Mouse (Mus musculus): ENCODE measurements around the gene Mars2. TPM values are rescaled to one million over a fixed set of nuclear protein-coding genes. Genes with fewer than 3 reads are reported as not detected.

Gene Mars2
- polyA plus RNA-seq (2015; fragmentation: Nextera tagmentation; extraction: Ambion mirVana) = 1.7 and 2.0 TPM in 2 replicates

GRCm38 (mm10) chr1:55236890-55237642 lies at the start of gene Mars2:
TSS of gene Mars2 (plus strand) at chr1:55237177.
- Histone ChIP-seq H3K36me3 (ENCODE audit: control insufficient read depth, insufficient read depth, low read length) (no peaks in the 10 kb centered on the region), H3K4me2 (replicated peaks; ENCODE audit: low read depth) (peak within 1 kb of the TSS; percentile 93), H3K27me3 (ENCODE audit: control insufficient read depth, insufficient read depth, low read length) (no peaks in the 10 kb centered on the region), H3K4me3 (ENCODE audit: low read depth, low read length) (peak within 1 kb of the TSS; percentile 75), H3K9me3 (ENCODE audit: control insufficient read depth, low read length) (no peaks in the 10 kb centered on the region), H3K4me1 (replicated peaks; ENCODE audit: control insufficient read depth, insufficient read depth) (peaks cover 11% of the 10 kb centered on the region), H3K9ac (ENCODE audit: low read length) (peak within 1 kb of the TSS; percentile 79), H3K27ac (replicated peaks) (peak within 1 kb of the TSS; percentile 83)
- TF ChIP-seq CTCF (IDR thresholded peaks at IDR 0.05; ENCODE audit: low read depth) (peak; percentile 52), EP300 (optimal IDR thresholded peaks at IDR 0.05) (no peak)
- DNase-seq (ENCODE audit: low spot score) (peak; percentile 98), ATAC-seq (ENCODE audit: low FRiP score, low TSS enrichment) (peak; percentile 99)
- under 1% methylated on average over 82 of the region's 82 CpGs for WGBS

- no peaks in the 10 kb centered on the region for H3K9me3 ChIP-seq (ENCODE audit: control insufficient read depth, low read length)
- no peaks in the 10 kb centered on the region; the same call in 1 of the 2 replicates for H3K4me1 ChIP-seq (replicated peaks; ENCODE audit: control insufficient read depth, insufficient read depth)
- H3K4me3 ChIP-seq (ENCODE audit: low read depth, low read length) = peak overlapping the region; percentile 12; the same call in 1 of the 2 replicates
- ATAC-seq (ENCODE audit: low FRiP score, low TSS enrichment) (peak; percentile 18; the same call in 1 of the 2 replicates), DNase-seq (ENCODE audit: low spot score) (peak; percentile 44)
- H3K9ac ChIP-seq (ENCODE audit: low read length) = 0 out of 2 replicates have a peak overlapping the region, but pooled peaks have one; percentile 45
- H3K36me3 ChIP-seq (ENCODE audit: control insufficient read depth, insufficient read depth, low read length) = no peaks in the 10 kb centered on the region
- 9% methylated on average over 8 of the region's 8 CpGs for WGBS
- H3K27me3 ChIP-seq (ENCODE audit: control insufficient read depth, insufficient read depth, low read length) = no peaks in the 10 kb centered on the region
- peak overlapping the region; percentile 45; the same call in 1 of the 2 replicates for H3K27ac ChIP-seq (replicated peaks)
- peak overlapping the region; percentile 45; the same call in 1 of the 2 replicates for H3K4me2 ChIP-seq (replicated peaks; ENCODE audit: low read depth)
- TF ChIP-seq EP300 (optimal IDR thresholded peaks at IDR 0.05) (no peak), CTCF (IDR thresholded peaks at IDR 0.05; ENCODE audit: low read depth) (no peak)
Measured at GRCm38 (mm10) chr1:55192015-55192414, 45.0 kb upstream of the Mars2 start.

- peak; percentile 2; the same call in 1 of the 2 replicates for ATAC-seq (ENCODE audit: low FRiP score, low TSS enrichment)
- Histone ChIP-seq H3K4me1 (replicated peaks; ENCODE audit: control insufficient read depth, insufficient read depth) (no peaks in the 10 kb centered on the region; the same call in 1 of the 2 replicates), H3K4me3 (ENCODE audit: low read depth, low read length) (no peak overlapping the region), H3K36me3 (ENCODE audit: control insufficient read depth, insufficient read depth, low read length) (no peaks in the 10 kb centered on the region), H3K9ac (ENCODE audit: low read length) (no peak overlapping the region), H3K4me2 (replicated peaks; ENCODE audit: low read depth) (no peak overlapping the region), H3K27ac (replicated peaks) (no peak overlapping the region), H3K27me3 (ENCODE audit: control insufficient read depth, insufficient read depth, low read length) (no peaks in the 10 kb centered on the region), H3K9me3 (ENCODE audit: control insufficient read depth, low read length) (no peaks in the 10 kb centered on the region)
- peak; percentile 39 for DNase-seq (ENCODE audit: low spot score)
- 46% methylated on average over 3 of the region's 3 CpGs for WGBS
- TF ChIP-seq CTCF (IDR thresholded peaks at IDR 0.05; ENCODE audit: low read depth) = peak; percentile 71
- TF ChIP-seq EP300 (optimal IDR thresholded peaks at IDR 0.05) = no peak
Measured at GRCm38 (mm10) chr1:55192824-55193223, 44.2 kb upstream of the Mars2 start.

- Histone ChIP-seq H3K27me3 (ENCODE audit: control insufficient read depth, insufficient read depth, low read length) (no peaks in the 10 kb centered on the region), H3K4me1 (replicated peaks; ENCODE audit: control insufficient read depth, insufficient read depth) (no peaks in the 10 kb centered on the region; the same call in 1 of the 2 replicates), H3K9me3 (ENCODE audit: control insufficient read depth, low read length) (no peaks in the 10 kb centered on the region), H3K4me3 (ENCODE audit: low read depth, low read length) (no peak overlapping the region), H3K36me3 (ENCODE audit: control insufficient read depth, insufficient read depth, low read length) (no peaks in the 10 kb centered on the region), H3K4me2 (replicated peaks; ENCODE audit: low read depth) (no peak overlapping the region), H3K9ac (ENCODE audit: low read length) (no peak overlapping the region), H3K27ac (replicated peaks) (no peak overlapping the region)
- ATAC-seq (ENCODE audit: low FRiP score, low TSS enrichment) (peak; percentile 52; the same call in 1 of the 2 replicates), DNase-seq (ENCODE audit: low spot score) (peak; percentile 52)
- 46% methylated on average over 2 of the region's 2 CpGs for WGBS
- TF ChIP-seq CTCF (IDR thresholded peaks at IDR 0.05; ENCODE audit: low read depth) (no peak), EP300 (optimal IDR thresholded peaks at IDR 0.05) (no peak)
Measured at GRCm38 (mm10) chr1:55193316-55193715, 43.7 kb upstream of the Mars2 start.

- WGBS = 80% methylated on average over 19 of the region's 19 CpGs
- no peak overlapping the region for H3K4me3 ChIP-seq (ENCODE audit: low read depth, low read length)
- no peaks in the 10 kb centered on the region for H3K27me3 ChIP-seq (ENCODE audit: control insufficient read depth, insufficient read depth, low read length)
- H3K36me3 ChIP-seq (ENCODE audit: control insufficient read depth, insufficient read depth, low read length) = no peaks in the 10 kb centered on the region
- no peak for TF ChIP-seq CTCF (IDR thresholded peaks at IDR 0.05; ENCODE audit: low read depth)
- no peak for TF ChIP-seq EP300 (optimal IDR thresholded peaks at IDR 0.05)
- H3K9ac ChIP-seq (ENCODE audit: low read length) = no peak overlapping the region
- H3K4me1 ChIP-seq (replicated peaks; ENCODE audit: control insufficient read depth, insufficient read depth) = no peaks in the 10 kb centered on the region; the same call in 1 of the 2 replicates
- DNase-seq (ENCODE audit: low spot score) = no peak
- H3K27ac ChIP-seq (replicated peaks) = no peak overlapping the region
- ATAC-seq (ENCODE audit: low FRiP score, low TSS enrichment) = no peak
- H3K9me3 ChIP-seq (ENCODE audit: control insufficient read depth, low read length) = no peaks in the 10 kb centered on the region
- no peak overlapping the region for H3K4me2 ChIP-seq (replicated peaks; ENCODE audit: low read depth)
Measured at GRCm38 (mm10) chr1:55194064-55194915, 42.7 kb upstream of the Mars2 start.

Data from stomach, postnatal 0 days (tissue).